Mouse (Mus musculus) cortical plate, adult 2 months (tissue): ENCODE measurements around the gene Ier3. TPM values are rescaled to one million over a fixed set of nuclear protein-coding genes. Genes with fewer than 3 reads are reported as not detected.
A peak's percentile ranks its signal among the peaks of the same experiment; 100 is the strongest.

Experiments
- H3K27ac ChIP-seq: fragments of 200-500 bp; 2 replicates; pipeline ENCODE4 v1.5.1; 2012; ENCODE audit warnings: low read length, control low read depth, inconsistent platforms; ENCODE audit not compliant: insufficient read depth
- H3K4me1 ChIP-seq: fragments of 200-500 bp; 2 replicates; pipeline ENCODE4 v1.6.1; 2011; ENCODE audit warnings: low read length; ENCODE audit not compliant: control insufficient read depth, insufficient read depth
- H3K4me3 ChIP-seq: fragments of 200-500 bp; 2 replicates; pipeline ENCODE4 v1.5.1; 2011; ENCODE audit warnings: mild to moderate bottlenecking, low read length, control low read depth; ENCODE audit not compliant: insufficient read depth
- CTCF ChIP-seq: fragments of 200-500 bp; IDR thresholded peaks from 2 replicates; pipeline ENCODE4 v1.5.1; 2011; ENCODE audit warnings: mild to moderate bottlenecking, control low read depth, low read length; ENCODE audit not compliant: insufficient read depth; ENCODE audit errors: extremely low read depth
- POLR2A ChIP-seq: fragments of 200-500 bp; IDR thresholded peaks from 2 replicates; pipeline ENCODE4 v1.6.1; 2011; ENCODE audit warnings: mild to moderate bottlenecking, low read length, control low read depth; ENCODE audit not compliant: insufficient read depth; ENCODE audit errors: extremely low read depth
- polyA plus RNA-seq: library from polyadenylated mRNA; depleted of rRNA; stranded (reverse); fragments of >200 nt; gene quantifications from 2 replicates; pipeline ENCODE4 v1.2.3, GENCODE M21; 2012; rRNA removed

The Ier3 gene
- 13.4 and 18.4 TPM in 2 replicates for polyA plus RNA-seq

- H3K4me3 ChIP-seq = peak within 1 kb of the TSS; percentile 71
- no peaks in the 10 kb centered on the region for H3K4me1 ChIP-seq
- H3K27ac ChIP-seq = peak within 1 kb of the TSS; percentile 7; the same call in 1 of the 2 replicates
- TF ChIP-seq CTCF (no peak), POLR2A (peak; percentile 89)
Observed at GRCm38 (mm10) chr17:35821439-35822430, at the start of gene Ier3. Ier3 (plus strand) TSS chr17:35821684.

DNA sequence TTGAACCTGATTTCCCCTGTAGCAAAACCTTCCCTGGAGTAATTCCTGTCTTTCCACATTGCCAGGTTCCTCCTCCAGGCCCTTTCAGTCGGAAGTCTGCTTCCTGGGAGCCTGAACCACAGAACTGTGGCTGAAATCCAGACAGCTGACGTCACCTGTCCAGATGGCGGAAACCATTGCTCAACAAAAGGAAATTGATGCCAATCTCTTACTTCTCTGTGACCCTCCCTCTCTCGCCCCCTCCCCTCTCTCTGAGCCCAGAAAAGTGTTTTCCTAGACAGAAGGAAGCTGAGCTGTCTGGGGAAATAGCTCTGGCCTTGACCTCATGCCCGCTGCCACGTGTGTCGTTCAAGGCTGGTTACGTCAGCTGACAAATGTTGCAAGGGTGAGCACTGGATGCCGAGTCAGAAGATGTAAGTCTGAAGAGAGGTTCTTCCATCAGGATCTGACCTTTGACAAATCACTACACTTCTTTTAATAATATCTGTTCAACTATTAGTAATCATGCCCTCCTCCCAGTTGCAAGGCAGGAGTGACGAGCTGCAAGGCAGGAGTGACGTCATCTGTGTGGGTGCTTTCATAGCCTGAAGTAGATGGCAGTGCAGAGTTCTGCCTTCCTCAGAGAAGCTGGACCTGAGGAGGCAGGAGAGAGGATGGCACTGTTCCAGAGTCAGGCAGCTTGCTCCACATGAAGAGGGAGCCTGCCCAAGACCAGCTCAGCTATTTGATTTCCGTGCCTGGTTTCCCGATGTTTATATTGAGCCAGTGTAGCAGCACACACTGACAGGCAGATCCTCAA is 44.5 kb upstream of the Ier3 start:
- Histone ChIP-seq H3K4me3 (no peak overlapping the region), H3K4me1 (peaks cover 3% of the 10 kb centered on the region), H3K27ac (no peak overlapping the region)
- no peak for TF ChIP-seq POLR2A
- no peak for TF ChIP-seq CTCF

DNA sequence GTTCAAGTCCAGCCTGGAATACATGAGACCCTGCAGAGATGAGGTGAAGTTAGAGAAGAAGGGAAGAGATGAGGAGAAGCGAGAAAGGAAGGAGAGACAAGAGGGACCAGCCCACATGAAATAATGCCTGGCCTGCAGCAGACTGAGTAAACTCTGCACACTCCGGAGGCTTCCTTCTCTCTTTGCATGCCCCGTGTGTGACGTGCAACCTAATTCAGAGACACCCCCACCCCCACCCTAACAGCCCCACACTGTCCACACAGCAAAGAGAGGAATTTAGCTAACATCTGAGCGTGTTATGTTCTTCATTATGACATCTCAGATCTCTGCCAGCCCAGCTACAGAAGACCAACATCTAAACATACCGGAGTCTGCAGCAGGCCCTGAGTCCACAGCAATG is 42.5 kb upstream of the Ier3 start:
- H3K4me1 ChIP-seq = peaks cover 3% of the 10 kb centered on the region
- H3K27ac ChIP-seq = no peak overlapping the region
- H3K4me3 ChIP-seq = no peak overlapping the region
- TF ChIP-seq POLR2A (no peak), CTCF (no peak)

DNA sequence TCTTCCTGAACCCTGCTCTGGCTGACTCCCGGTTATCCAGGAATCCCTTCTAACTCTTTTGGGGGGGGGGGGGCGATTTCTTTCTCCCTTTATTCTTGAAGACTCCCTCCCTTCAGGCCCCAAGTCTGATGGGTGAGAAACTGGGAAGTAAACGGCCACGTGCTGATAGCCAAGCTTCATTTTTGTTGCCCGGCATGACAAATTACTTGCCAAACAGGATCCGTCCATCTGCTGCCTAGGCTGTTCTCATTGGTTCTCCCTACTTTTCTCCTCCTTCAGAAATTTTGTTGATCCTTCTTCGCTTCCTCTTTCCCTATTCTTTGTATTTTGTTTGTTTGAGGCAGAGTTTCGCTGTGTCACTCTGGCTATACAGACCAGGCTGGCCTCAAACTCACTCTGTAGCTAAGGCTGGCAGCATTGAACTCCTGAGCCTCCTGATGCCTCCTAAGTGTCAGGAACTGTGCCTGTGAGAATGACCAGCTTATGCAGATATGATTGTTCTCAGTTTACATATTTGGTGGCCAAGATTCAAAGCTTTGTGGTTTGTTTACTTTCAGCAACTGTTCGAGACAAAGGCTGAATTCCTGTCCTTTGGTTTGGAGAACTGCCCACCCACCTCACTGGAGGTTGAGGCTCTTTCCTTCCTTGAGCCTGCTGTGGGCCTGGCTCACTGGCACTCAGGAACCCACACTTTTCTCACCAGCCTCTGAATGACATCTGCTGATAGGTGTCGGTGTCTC is 41.8 kb upstream of the Ier3 start:
- Histone ChIP-seq H3K27ac (no peak overlapping the region), H3K4me1 (peaks cover 3% of the 10 kb centered on the region), H3K4me3 (no peak overlapping the region)
- TF ChIP-seq POLR2A (no peak), CTCF (no peak)

DNA sequence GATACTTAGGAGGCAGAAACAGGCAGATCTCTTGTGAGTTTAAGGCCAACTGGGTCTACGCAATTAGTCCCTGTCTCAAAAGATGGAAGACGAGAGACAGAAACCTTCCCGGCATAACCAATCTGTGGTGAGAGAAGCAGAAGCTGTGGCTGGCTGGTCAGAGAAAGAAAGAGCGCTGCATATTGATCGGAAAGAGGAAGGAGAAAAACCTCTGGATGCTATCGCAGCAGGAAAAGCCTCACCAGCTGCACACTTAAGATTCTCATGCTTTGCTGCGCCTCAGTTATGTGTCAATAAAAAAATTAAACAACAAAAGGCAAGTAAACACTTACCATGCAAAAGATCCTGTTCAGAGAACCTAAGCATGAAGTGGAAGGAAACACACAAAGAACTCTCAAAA is 41.1 kb upstream of the Ier3 start:
- TF ChIP-seq POLR2A (no peak), CTCF (no peak)
- H3K4me3 ChIP-seq = no peak overlapping the region
- H3K27ac ChIP-seq = no peak overlapping the region
- peaks cover 3% of the 10 kb centered on the region for H3K4me1 ChIP-seq

GRCm38 (mm10) chr17:35782398-35782797 is 39.1 kb upstream of the Ier3 start:
- no peaks in the 10 kb centered on the region for H3K4me1 ChIP-seq
- H3K4me3 ChIP-seq = no peak overlapping the region
- TF ChIP-seq POLR2A (no peak), CTCF (no peak)
- H3K27ac ChIP-seq = no peak overlapping the region

GRCm38 (mm10) chr17:35782924-35783323 is 38.6 kb upstream of the Ier3 start:
- no peak overlapping the region for H3K4me3 ChIP-seq
- TF ChIP-seq CTCF (no peak), POLR2A (no peak)
- H3K4me1 ChIP-seq = no peaks in the 10 kb centered on the region
- no peak overlapping the region for H3K27ac ChIP-seq

- Histone ChIP-seq H3K4me3 (no peak overlapping the region), H3K27ac (no peak overlapping the region), H3K4me1 (no peaks in the 10 kb centered on the region)
- TF ChIP-seq POLR2A = no peak
- TF ChIP-seq CTCF = no peak
Observed at GRCm38 (mm10) chr17:35783944-35784343, 37.5 kb upstream of the Ier3 start.

DNA sequence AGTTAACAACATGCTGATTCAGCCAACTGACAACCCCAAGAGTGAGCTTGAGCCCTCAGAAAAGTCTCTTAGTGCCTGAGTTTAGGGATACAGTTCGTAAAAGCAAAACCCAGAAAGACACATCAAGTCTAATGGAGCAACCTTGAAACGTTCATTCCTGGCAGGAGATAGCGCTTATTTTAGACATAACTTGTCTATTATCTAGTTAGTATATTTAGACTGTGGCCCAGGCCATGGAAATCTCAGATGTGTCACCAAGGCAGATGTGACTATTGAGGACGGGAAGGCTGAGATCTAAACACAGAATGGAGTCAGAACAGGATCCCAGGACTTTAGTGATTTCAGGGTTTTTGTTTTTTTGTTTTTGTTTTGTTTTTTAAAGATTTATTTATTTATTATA is 36.3 kb upstream of the Ier3 start:
- Histone ChIP-seq H3K4me3 (no peak overlapping the region), H3K4me1 (no peaks in the 10 kb centered on the region), H3K27ac (no peak overlapping the region)
- no peak for TF ChIP-seq POLR2A
- no peak for TF ChIP-seq CTCF
